Comparison of ENCODE assay signal across 8 mouse cellular contexts in genomic region chr2:27476303-27477192, GRCm38 (mm10). TPM values are rescaled to one million over a fixed set of nuclear protein-coding genes. Genes with fewer than 3 reads are reported as not detected.
DNase-seq lines count a peak whose midpoint lies in the region; ATAC-seq and TF ChIP-seq lines count a peak whose summit lies in the region.

No protein-coding gene starts in this region.

- no peak for TF ChIP-seq POLR2A in limb, embryonic 14.5 days (IDR thresholded peaks at IDR 0.05; ENCODE audit: borderline replicate concordance, extremely low read depth, insufficient read depth, insufficient read length)
- no peak for TF ChIP-seq POLR2A in olfactory bulb, adult 2 months (IDR thresholded peaks at IDR 0.05; ENCODE audit: insufficient read depth, low read depth, low read length)

- no peaks in the 10 kb centered on the region for H3K36me3 ChIP-seq in heart, embryonic 15.5 days
- H3K36me3 ChIP-seq in limb, embryonic 14.5 days (ENCODE audit: control insufficient read depth, insufficient read depth, low read length), result 0 out of 2 replicates have a peak, but pooled peaks cover 13% of the 10 kb centered on the region

- peak overlapping the region; percentile 81 for H3K4me2 ChIP-seq in heart, embryonic 15.5 days
- peak overlapping the region; percentile 63 for H3K4me2 ChIP-seq in limb, embryonic 14.5 days (replicated peaks; ENCODE audit: low read depth, low read length, severe bottlenecking)

- H3K4me1 ChIP-seq in heart, embryonic 15.5 days (replicated peaks), result peaks cover 34% of the 10 kb centered on the region
- H3K4me1 ChIP-seq in limb, embryonic 14.5 days (ENCODE audit: control insufficient read depth, insufficient read depth, low read length), result peaks cover 24% of the 10 kb centered on the region
- H3K4me1 ChIP-seq in olfactory bulb, adult 2 months (ENCODE audit: control insufficient read depth, insufficient read depth, low read length), result peaks cover 30% of the 10 kb centered on the region

- H3K9me3 ChIP-seq in heart, embryonic 15.5 days (replicated peaks), result no peaks in the 10 kb centered on the region
- no peaks in the 10 kb centered on the region for H3K9me3 ChIP-seq in limb, embryonic 14.5 days (ENCODE audit: control insufficient read depth, low read length)

- 21% methylated on average over 11 of the region's 11 CpGs for WGBS in heart, embryonic 15.5 days
- 29% methylated on average over 11 of the region's 11 CpGs for WGBS in limb, embryonic 14.5 days
- WGBS in olfactory bulb, adult 2 months, result 17% methylated on average over 11 of the region's 11 CpGs

- no peak for ATAC-seq in heart, embryonic 15.5 days (replicated peaks; ENCODE audit: insufficient number of reproducible peaks, insufficient read depth, low FRiP score, low read depth)
- no peak for ATAC-seq in limb, embryonic 14.5 days (ENCODE audit: low FRiP score, low read depth)
- no peak for ATAC-seq in granulocyte monocyte progenitor cell, adult 5-6 weeks (replicated peaks; ENCODE audit: poor library complexity, severe bottlenecking)

- peak overlapping the region; percentile 93 for H3K27ac ChIP-seq in left cerebral cortex, adult 2 months
- H3K27ac ChIP-seq in heart, embryonic 15.5 days, result peak overlapping the region; percentile 96
- H3K27ac ChIP-seq in limb, embryonic 14.5 days (replicated peaks; ENCODE audit: low read depth, low read length), result peak overlapping the region; percentile 94
- H3K27ac ChIP-seq in olfactory bulb, adult 2 months (ENCODE audit: insufficient read depth, low read depth, low read length), result peak overlapping the region; percentile 81; the same call in 1 of the 2 replicates

- no peaks in the 10 kb centered on the region for H3K27me3 ChIP-seq in heart, embryonic 15.5 days
- no peaks in the 10 kb centered on the region for H3K27me3 ChIP-seq in limb, embryonic 14.5 days (ENCODE audit: control insufficient read depth, insufficient read depth, low read length)

- peak overlapping the region; percentile 93 for H3K4me3 ChIP-seq in left cerebral cortex, adult 2 months
- H3K4me3 ChIP-seq in heart, embryonic 15.5 days, result peak overlapping the region; percentile 76
- H3K4me3 ChIP-seq in limb, embryonic 14.5 days (replicated peaks; ENCODE audit: low read length), result peak overlapping the region; percentile 95
- H3K4me3 ChIP-seq in olfactory bulb, adult 2 months (ENCODE audit: insufficient read depth, low read depth, low read length), result peak overlapping the region; percentile 77

- H3K9ac ChIP-seq in heart, embryonic 15.5 days, result peak overlapping the region; percentile 94
- peak overlapping the region; percentile 94 for H3K9ac ChIP-seq in limb, embryonic 14.5 days (ENCODE audit: low read depth, low read length, severe bottlenecking)

- intact Hi-C loops in left cerebral cortex, adult 2 months (cut with DNase I), result no loop called here

- no peak for DNase-seq in left cerebral cortex, adult 2 months (ENCODE audit: extremely low spot score in 1 of 2, low spot score in 2 of 2)
- no peak for DNase-seq in left cerebral cortex, adult 18-20 months (ENCODE audit: low spot score in 2 of 2)
- peak; percentile 83 for DNase-seq in cerebellum, adult 9-10 months
- peak; percentile 33 for DNase-seq in limb, embryonic 14.5 days (ENCODE audit: low spot score)
- DNase-seq in yolk sac, embryonic 10.5 days (ENCODE audit: low spot score), result no peak

- no peak for TF ChIP-seq CTCF in left cerebral cortex, adult 2 months (IDR thresholded peaks at IDR 0.05)
- no peak for TF ChIP-seq CTCF in olfactory bulb, adult 2 months (IDR thresholded peaks at IDR 0.05; ENCODE audit: insufficient read depth, low read depth, low read length)

RNA-seq across cellular contexts. Expression of gene Brd3, which starts 30.9 kb away (rescaled TPM):
- total RNA-seq in left cerebral cortex, adult 2 months (2021), result 10 to 100 TPM; 43.6 to 52.2 TPM
- 10 to 100 TPM; 53.2 to 53.5 TPM for total RNA-seq in left cerebral cortex, adult 18-20 months (2021)
- polyA plus RNA-seq in heart, embryonic 15.5 days (2015; fragmentation: Nextera tagmentation; extraction: Ambion mirVana), result 52.9 and 65.0 TPM in 2 replicates
- polyA plus RNA-seq in limb, embryonic 14.5 days (2012; rRNA removed), result 75.5 and 78.1 TPM in 2 replicates
- 155 and 177 TPM in 2 replicates for polyA plus RNA-seq in limb, embryonic 14.5 days (2014; fragmentation: Nextera tagmentation; extraction: Ambion mirVana)
- polyA plus RNA-seq in olfactory bulb, adult 2 months (2012; ENCODE audit: insufficient read depth, insufficient read length, low replicate concordance, missing spikeins), result not detected in 2 replicates
- 35.9 and 65.0 TPM in 2 replicates for total RNA-seq in granulocyte monocyte progenitor cell, adult 5-6 weeks (2014; fragmentation: Nextera tagmentation)
- total RNA-seq in granulocyte monocyte progenitor cell, adult 5-6 weeks (2017), result 25.6 and 26.3 TPM in 2 replicates

RNA-seq across cellular contexts. Expression of gene Brd3os, which starts 34.4 kb away (rescaled TPM):
- total RNA-seq in left cerebral cortex, adult 2 months (2021), result 10 to 100 TPM; 26.7 to 27.6 TPM
- 10 to 100 TPM; 27.8 to 28.3 TPM for total RNA-seq in left cerebral cortex, adult 18-20 months (2021)
- 3.0 and 4.8 TPM in 2 replicates for polyA plus RNA-seq in heart, embryonic 15.5 days (2015; fragmentation: Nextera tagmentation; extraction: Ambion mirVana)
- 12.5 and 13.0 TPM in 2 replicates for polyA plus RNA-seq in limb, embryonic 14.5 days (2012; rRNA removed)
- polyA plus RNA-seq in limb, embryonic 14.5 days (2014; fragmentation: Nextera tagmentation; extraction: Ambion mirVana), result 9.9 and 13.7 TPM in 2 replicates
- polyA plus RNA-seq in olfactory bulb, adult 2 months (2012; ENCODE audit: insufficient read depth, insufficient read length, low replicate concordance, missing spikeins), result not detected in 2 replicates
- 0.77 and 2.9 TPM in 2 replicates for total RNA-seq in granulocyte monocyte progenitor cell, adult 5-6 weeks (2014; fragmentation: Nextera tagmentation)
- not detected in 2 replicates for total RNA-seq in granulocyte monocyte progenitor cell, adult 5-6 weeks (2017)

RNA-seq across cellular contexts. Expression of gene Wdr5, which starts 38.4 kb away (rescaled TPM):
- total RNA-seq in left cerebral cortex, adult 2 months (2021), result 10 to 100 TPM; 26.7 to 27.2 TPM
- total RNA-seq in left cerebral cortex, adult 18-20 months (2021), result 10 to 100 TPM; 24.4 to 25.2 TPM
- 26.7 and 34.0 TPM in 2 replicates for polyA plus RNA-seq in heart, embryonic 15.5 days (2015; fragmentation: Nextera tagmentation; extraction: Ambion mirVana)
- 64.2 and 66.0 TPM in 2 replicates for polyA plus RNA-seq in limb, embryonic 14.5 days (2012; rRNA removed)
- 51.6 and 56.9 TPM in 2 replicates for polyA plus RNA-seq in limb, embryonic 14.5 days (2014; fragmentation: Nextera tagmentation; extraction: Ambion mirVana)
- polyA plus RNA-seq in olfactory bulb, adult 2 months (2012; ENCODE audit: insufficient read depth, insufficient read length, low replicate concordance, missing spikeins), result not detected in 2 replicates
- total RNA-seq in granulocyte monocyte progenitor cell, adult 5-6 weeks (2014; fragmentation: Nextera tagmentation), result 61.9 and 77.1 TPM in 2 replicates
- total RNA-seq in granulocyte monocyte progenitor cell, adult 5-6 weeks (2017), result 76.8 and 88.0 TPM in 2 replicates

RNA-seq across cellular contexts. Expression of gene Vav2, which starts 49.7 kb away (rescaled TPM):
- 10 to 100 TPM; 10.2 to 10.5 TPM for total RNA-seq in left cerebral cortex, adult 2 months (2021)
- 1 to 10 TPM; 7.9 to 9.8 TPM for total RNA-seq in left cerebral cortex, adult 18-20 months (2021)
- 3.1 and 4.8 TPM in 2 replicates for polyA plus RNA-seq in heart, embryonic 15.5 days (2015; fragmentation: Nextera tagmentation; extraction: Ambion mirVana)
- 19.6 and 23.8 TPM in 2 replicates for polyA plus RNA-seq in limb, embryonic 14.5 days (2012; rRNA removed)
- polyA plus RNA-seq in limb, embryonic 14.5 days (2014; fragmentation: Nextera tagmentation; extraction: Ambion mirVana), result 5.9 and 6.2 TPM in 2 replicates
- not detected in 2 replicates for polyA plus RNA-seq in olfactory bulb, adult 2 months (2012; ENCODE audit: insufficient read depth, insufficient read length, low replicate concordance, missing spikeins)
- 6.3 and 14.9 TPM in 2 replicates for total RNA-seq in granulocyte monocyte progenitor cell, adult 5-6 weeks (2014; fragmentation: Nextera tagmentation)
- total RNA-seq in granulocyte monocyte progenitor cell, adult 5-6 weeks (2017), result 6.9 and 7.2 TPM in 2 replicates

Comparison
In these comparisons a context has a peak if more than half of its experiments do, and no peak if none do; other contexts are left out.
1. DNase-seq: peak in cerebellum, adult 9-10 months (single experiment) and limb, embryonic 14.5 days (single experiment); none in left cerebral cortex, adult 2 months (0 of 2), left cerebral cortex, adult 18-20 months (0 of 2) and yolk sac, embryonic 10.5 days (single experiment).
2. RNA of gene Brd3os, which starts 34.4 kb away (total RNA-seq): 27.8 to 28.3 TPM in left cerebral cortex, adult 18-20 months and 26.7 to 27.6 TPM in left cerebral cortex, adult 2 months; 0.77 to 2.9 TPM in granulocyte monocyte progenitor cell, adult 5-6 weeks; every median in the first group is over 4 times any median in the second.
3. Peak in every context shown above with its lines, with median percentiles within 50 percentile points of each other: H3K27ac ChIP-seq and H3K4me3 ChIP-seq.